Mouse (Mus musculus): ENCODE data around the gene Kif1b.

Kif1b gene

GRCm38 (mm10) chr4:149307596-149308490 is at the start of gene Kif1b:
Gene Kif1b (minus strand): TSS chr4:149307693.
- DNase-seq (ENCODE audit: low read depth), result peak; percentile 89

- no peak for DNase-seq (ENCODE audit: low read depth)
Observed at GRCm38 (mm10) chr4:149354671-149355070, 47.2 kb upstream of the Kif1b start.

GRCm38 (mm10) chr4:149351596-149352150 is 44.2 kb upstream of the Kif1b start:
- no peak for DNase-seq (ENCODE audit: low read depth)

GRCm38 (mm10) chr4:149348963-149349362 is 41.5 kb upstream of the Kif1b start:
- no peak for DNase-seq (ENCODE audit: low read depth)

- DNase-seq (ENCODE audit: low read depth), result no peak
Observed at GRCm38 (mm10) chr4:149345873-149346272, 38.4 kb upstream of the Kif1b start.

GRCm38 (mm10) chr4:149344311-149344710 is 36.8 kb upstream of the Kif1b start:
- no peak for DNase-seq (ENCODE audit: low read depth)

GRCm38 (mm10) chr4:149340680-149341079 is 33.2 kb upstream of the Kif1b start:
- no peak for DNase-seq (ENCODE audit: low read depth)

GRCm38 (mm10) chr4:149339426-149340214 is 32.1 kb upstream of the Kif1b start:
- no peak for DNase-seq (ENCODE audit: low read depth)

GRCm38 (mm10) chr4:149338137-149338536 is 30.6 kb upstream of the Kif1b start:
- DNase-seq (ENCODE audit: low read depth), result no peak

- DNase-seq (ENCODE audit: low read depth), result no peak
Observed at GRCm38 (mm10) chr4:149337353-149337752, 29.9 kb upstream of the Kif1b start.

- no peak for DNase-seq (ENCODE audit: low read depth)
Observed at GRCm38 (mm10) chr4:149336302-149336701, 28.8 kb upstream of the Kif1b start.

- DNase-seq (ENCODE audit: low read depth), result no peak
Observed at GRCm38 (mm10) chr4:149334881-149335280, 27.4 kb upstream of the Kif1b start.

GRCm38 (mm10) chr4:149332726-149333125 is 25.2 kb upstream of the Kif1b start:
- no peak for DNase-seq (ENCODE audit: low read depth)

GRCm38 (mm10) chr4:149330495-149330894 is 23.0 kb upstream of the Kif1b start:
- no peak for DNase-seq (ENCODE audit: low read depth)

- no peak for DNase-seq (ENCODE audit: low read depth)
Observed at GRCm38 (mm10) chr4:149328735-149329134, 21.2 kb upstream of the Kif1b start.

- DNase-seq (ENCODE audit: low read depth), result no peak
Observed at GRCm38 (mm10) chr4:149327281-149327680, 19.8 kb upstream of the Kif1b start.

GRCm38 (mm10) chr4:149325411-149326162 is 18.1 kb upstream of the Kif1b start:
- DNase-seq (ENCODE audit: low read depth), result no peak

GRCm38 (mm10) chr4:149323730-149324129 is 16.2 kb upstream of the Kif1b start:
- no peak for DNase-seq (ENCODE audit: low read depth)

- DNase-seq (ENCODE audit: low read depth), result no peak
Observed at GRCm38 (mm10) chr4:149322718-149323117, 15.2 kb upstream of the Kif1b start.

- DNase-seq (ENCODE audit: low read depth), result no peak
Observed at GRCm38 (mm10) chr4:149322286-149322685, 14.8 kb upstream of the Kif1b start.

- no peak for DNase-seq (ENCODE audit: low read depth)
Observed at GRCm38 (mm10) chr4:149319088-149319487, 11.6 kb upstream of the Kif1b start.

GRCm38 (mm10) chr4:149317387-149317786 is 9.9 kb upstream of the Kif1b start:
- no peak for DNase-seq (ENCODE audit: low read depth)
